Mouse (Mus musculus): ENCODE data around the gene Heyl. TPM values are rescaled to one million over a fixed set of nuclear protein-coding genes. Genes with fewer than 3 reads are reported as not detected.
"Not testable (repeated sequence)": the region's sequence is repeated elsewhere in the genome, so short reads cannot be mapped to it uniquely, and the experiment has no call there.

The Heyl gene
- polyA plus RNA-seq, 1 experiment = 0.61 TPM

DNA sequence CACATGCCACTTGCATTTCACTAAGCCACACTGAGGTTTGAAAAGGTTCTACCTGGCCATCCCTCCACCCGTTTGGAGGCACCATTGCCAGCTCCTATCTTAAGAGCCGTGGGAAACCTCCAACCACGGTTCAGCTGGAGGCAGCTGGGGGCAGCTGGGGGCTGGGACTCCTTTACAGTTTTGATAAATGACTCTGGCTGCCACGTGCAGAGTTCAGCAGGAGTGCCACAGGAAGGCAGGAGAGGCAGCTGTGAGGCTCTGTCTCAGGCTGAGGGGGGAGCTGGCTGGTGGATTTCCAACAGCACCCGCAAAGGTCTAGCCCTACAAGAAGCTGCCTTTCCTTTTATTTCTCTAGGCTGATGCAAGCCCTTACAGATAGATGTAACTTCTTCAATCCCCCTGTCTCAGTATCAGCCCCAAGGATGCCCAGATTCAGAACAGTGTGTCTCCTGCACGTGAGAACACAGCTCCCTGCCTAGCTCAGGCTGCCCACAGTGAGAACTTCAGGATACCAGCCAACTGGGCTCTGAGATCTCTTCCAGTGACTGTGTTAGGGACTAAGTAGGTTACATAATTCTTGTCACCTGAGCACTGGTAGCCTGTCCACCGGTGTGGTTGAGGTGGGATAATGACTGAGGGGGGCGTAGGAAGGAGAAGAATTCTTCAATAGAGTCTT lies 26.9 kb downstream of the Heyl start:
- no peak for TF ChIP-seq MYOG (IDR thresholded peaks at IDR 0.05; ENCODE audit: control insufficient read depth, extremely low read depth, insufficient read length)
- no peak for TF ChIP-seq USF1 (IDR thresholded peaks at IDR 0.05; ENCODE audit: low read depth)
- no peak for TF ChIP-seq MYOD1 (IDR thresholded peaks at IDR 0.05; ENCODE audit: control insufficient read depth, insufficient read length, low read depth)
- TF ChIP-seq FOSL1 (IDR thresholded peaks at IDR 0.05; ENCODE audit: insufficient read depth, low read length, poor library complexity, severe bottlenecking) = no peak
- no peak for TF ChIP-seq CTCF (IDR thresholded peaks at IDR 0.05; ENCODE audit: control insufficient read depth, insufficient read depth, insufficient read length)
- no peak for TF ChIP-seq CEBPB (IDR thresholded peaks at IDR 0.05; ENCODE audit: low read depth)
- TF ChIP-seq MAX (IDR thresholded peaks at IDR 0.05) = no peak
- no peak overlapping the region for H3K4me3 ChIP-seq (ENCODE audit: insufficient read depth, poor library complexity, severe bottlenecking)
- H3K79me2 ChIP-seq (ENCODE audit: control insufficient read depth, insufficient read depth) = no peaks in the 10 kb centered on the region
- no peak overlapping the region for H3ac ChIP-seq (ENCODE audit: control insufficient read depth, insufficient read length, low read depth)
- no peaks in the 10 kb centered on the region for H3K79me3 ChIP-seq (ENCODE audit: low read depth)
- no peaks in the 10 kb centered on the region for H3K36me3 ChIP-seq (ENCODE audit: control insufficient read depth, insufficient read depth)
- peaks cover 20% of the 10 kb centered on the region for H3K27me3 ChIP-seq (ENCODE audit: control insufficient read depth, insufficient read depth, insufficient read length)

DNA sequence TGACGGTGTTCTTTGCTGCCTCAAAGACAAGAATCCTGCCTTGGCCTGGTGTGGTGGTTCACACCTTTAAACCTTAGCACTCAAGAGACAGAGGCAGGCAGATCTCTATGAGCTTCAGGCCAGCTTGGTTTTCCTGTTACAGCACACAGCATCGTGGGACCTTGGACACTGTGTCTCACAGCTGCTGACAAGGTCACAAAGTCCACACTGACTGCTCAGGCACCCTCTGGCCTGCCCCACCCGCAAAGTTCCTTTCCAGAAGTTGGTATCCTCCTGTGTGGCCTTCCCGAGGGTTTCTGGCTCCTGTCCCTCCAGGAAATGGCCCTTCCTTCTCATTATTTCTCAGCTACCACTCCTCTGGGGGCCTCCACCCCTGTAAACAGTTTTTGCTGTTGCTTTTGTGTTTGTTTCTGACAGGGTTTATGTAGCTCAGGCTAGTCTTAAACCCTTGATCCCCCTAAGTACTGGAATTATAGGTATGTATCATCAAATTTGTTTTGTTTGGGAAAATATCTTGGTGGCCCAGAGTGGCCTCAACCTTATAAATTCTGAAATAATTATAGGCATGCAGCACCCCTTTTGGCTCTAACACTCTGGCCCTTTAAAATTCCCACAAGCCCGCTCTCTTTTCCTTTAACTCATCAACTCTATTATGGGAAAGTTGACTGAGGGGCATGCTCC lies 28.5 kb downstream of the Heyl start, which contains the start of gene Pabpc4:
TSS of gene Pabpc4 (plus strand) at position 631 of the 681 bp plus-strand sequence.
- H3K79me3 ChIP-seq (ENCODE audit: low read depth) = no peaks in the 10 kb centered on the region
- no peak for TF ChIP-seq MAX (IDR thresholded peaks at IDR 0.05)
- TF ChIP-seq CTCF (IDR thresholded peaks at IDR 0.05; ENCODE audit: control insufficient read depth, insufficient read depth, insufficient read length) = no peak
- TF ChIP-seq CEBPB (IDR thresholded peaks at IDR 0.05; ENCODE audit: low read depth) = no peak
- no peak for TF ChIP-seq MYOD1 (IDR thresholded peaks at IDR 0.05; ENCODE audit: control insufficient read depth, insufficient read length, low read depth)
- TF ChIP-seq FOSL1 (IDR thresholded peaks at IDR 0.05; ENCODE audit: insufficient read depth, low read length, poor library complexity, severe bottlenecking) = no peak
- TF ChIP-seq USF1 (IDR thresholded peaks at IDR 0.05; ENCODE audit: low read depth) = no peak
- TF ChIP-seq MYOG (IDR thresholded peaks at IDR 0.05; ENCODE audit: control insufficient read depth, extremely low read depth, insufficient read length) = no peak
- peaks cover 24% of the 10 kb centered on the region for H3K27me3 ChIP-seq (ENCODE audit: control insufficient read depth, insufficient read depth, insufficient read length)

DNA sequence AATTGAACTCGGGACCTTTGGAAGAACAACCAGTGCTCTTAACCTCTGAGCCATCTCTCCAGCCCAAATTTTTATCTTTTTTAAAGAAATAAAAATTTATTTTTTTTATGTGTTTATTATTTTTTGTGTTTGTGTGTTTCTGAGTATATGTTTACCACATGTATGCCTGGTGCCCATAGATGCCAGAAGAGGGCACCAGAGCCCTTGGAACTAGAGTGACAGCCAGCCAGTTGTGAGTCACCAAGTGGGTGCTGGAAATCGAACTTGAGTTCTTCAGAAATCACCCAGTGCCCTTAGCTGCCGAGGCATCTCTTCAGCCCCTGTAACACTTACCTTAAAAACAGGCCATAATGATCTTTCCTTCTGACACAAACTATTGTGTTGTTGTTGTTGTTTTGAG lies 37.7 kb downstream of the Heyl start:
- TF ChIP-seq CTCF (IDR thresholded peaks at IDR 0.05; ENCODE audit: control insufficient read depth, insufficient read depth, insufficient read length) (no peak), FOSL1 (IDR thresholded peaks at IDR 0.05; ENCODE audit: insufficient read depth, low read length, poor library complexity, severe bottlenecking) (no peak), MAX (IDR thresholded peaks at IDR 0.05) (no peak), CEBPB (IDR thresholded peaks at IDR 0.05; ENCODE audit: low read depth) (no peak), MYOD1 (IDR thresholded peaks at IDR 0.05; ENCODE audit: control insufficient read depth, insufficient read length, low read depth) (no peak), MYOG (IDR thresholded peaks at IDR 0.05; ENCODE audit: control insufficient read depth, extremely low read depth, insufficient read length) (no peak), USF1 (IDR thresholded peaks at IDR 0.05; ENCODE audit: low read depth) (no peak)

More for the DNA sequence above, 28.5 kb downstream of the Heyl start, which contains the start of gene Pabpc4:
- Histone ChIP-seq H3ac (ENCODE audit: control insufficient read depth, insufficient read length, low read depth) (no peak within 1 kb of the TSS), H3K79me2 (ENCODE audit: control insufficient read depth, insufficient read depth) (no peaks in the 10 kb centered on the region), H3K36me3 (ENCODE audit: control insufficient read depth, insufficient read depth) (no peaks in the 10 kb centered on the region), H3K4me3 (ENCODE audit: insufficient read depth, poor library complexity, severe bottlenecking) (no peak within 1 kb of the TSS)

DNA sequence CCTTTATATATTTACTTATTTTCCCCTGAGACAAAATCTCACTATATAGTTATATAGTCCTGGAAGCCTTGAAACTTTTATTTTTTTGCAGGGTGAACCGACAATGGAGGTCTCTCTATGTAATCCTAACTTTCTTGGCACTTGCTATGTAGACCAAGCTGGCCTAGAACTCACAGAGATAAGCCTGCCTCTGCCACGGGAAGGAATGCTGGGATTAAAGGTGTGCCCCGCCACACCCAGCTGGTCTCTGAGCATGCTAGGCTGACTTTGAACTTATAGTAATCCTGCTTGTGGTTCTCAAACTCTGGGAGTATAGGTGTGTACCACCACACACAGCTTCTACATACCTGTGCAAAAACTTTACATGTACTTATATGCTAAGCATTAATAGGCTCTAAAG lies 46.8 kb downstream of the Heyl start:
- Histone ChIP-seq H3K4me3 (ENCODE audit: insufficient read depth, poor library complexity, severe bottlenecking) (no peak overlapping the region), H3K27me3 (ENCODE audit: control insufficient read depth, insufficient read depth, insufficient read length) (peaks cover 12% of the 10 kb centered on the region)
- TF ChIP-seq MYOD1 (IDR thresholded peaks at IDR 0.05; ENCODE audit: control insufficient read depth, insufficient read length, low read depth) (no peak), CTCF (IDR thresholded peaks at IDR 0.05; ENCODE audit: control insufficient read depth, insufficient read depth, insufficient read length) (no peak), MAX (IDR thresholded peaks at IDR 0.05) (no peak), FOSL1 (IDR thresholded peaks at IDR 0.05; ENCODE audit: insufficient read depth, low read length, poor library complexity, severe bottlenecking) (no peak), CEBPB (IDR thresholded peaks at IDR 0.05; ENCODE audit: low read depth) (no peak), MYOG (IDR thresholded peaks at IDR 0.05; ENCODE audit: control insufficient read depth, extremely low read depth, insufficient read length) (no peak), USF1 (IDR thresholded peaks at IDR 0.05; ENCODE audit: low read depth) (no peak)

More for the DNA sequence above, 37.7 kb downstream of the Heyl start:
- no peaks in the 10 kb centered on the region for H3K79me2 ChIP-seq (ENCODE audit: control insufficient read depth, insufficient read depth)
- H3K36me3 ChIP-seq (ENCODE audit: control insufficient read depth, insufficient read depth) = no peaks in the 10 kb centered on the region
- H3K27me3 ChIP-seq (ENCODE audit: control insufficient read depth, insufficient read depth, insufficient read length) = peaks cover 9% of the 10 kb centered on the region
- H3K4me3 ChIP-seq (ENCODE audit: insufficient read depth, poor library complexity, severe bottlenecking) = no peak overlapping the region
- H3K79me3 ChIP-seq (ENCODE audit: low read depth) = no peaks in the 10 kb centered on the region
- no peak overlapping the region for H3ac ChIP-seq (ENCODE audit: control insufficient read depth, insufficient read length, low read depth)

DNA sequence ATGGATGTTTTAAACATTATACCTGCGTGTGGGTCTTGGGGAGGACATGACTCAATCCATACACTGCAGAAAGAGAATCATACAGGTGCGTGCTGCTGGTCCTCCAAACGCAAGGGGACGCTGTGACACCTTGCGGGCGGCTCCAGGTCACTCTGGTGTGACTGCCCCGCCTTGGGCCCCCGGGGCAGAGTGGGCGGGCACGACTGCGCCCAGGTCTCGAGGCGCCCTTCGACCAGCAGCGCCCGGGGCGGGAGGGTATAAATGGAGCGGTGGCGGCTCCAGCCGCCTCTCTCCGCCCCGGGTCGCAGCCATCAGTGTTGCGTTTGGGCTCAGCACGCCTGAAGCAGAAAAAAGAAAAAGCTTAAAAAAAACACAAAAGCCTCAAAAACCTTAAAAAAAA lies 49.1 kb downstream of the Heyl start:
- H3K79me2 ChIP-seq (ENCODE audit: control insufficient read depth, insufficient read depth) = peaks cover 45% of the 10 kb centered on the region
- no peak overlapping the region for H3ac ChIP-seq (ENCODE audit: control insufficient read depth, insufficient read length, low read depth)

More for the DNA sequence above, 46.8 kb downstream of the Heyl start:
- H3K79me3 ChIP-seq (ENCODE audit: low read depth) = peaks cover 16% of the 10 kb centered on the region
- H3K79me2 ChIP-seq (ENCODE audit: control insufficient read depth, insufficient read depth) = peaks cover 21% of the 10 kb centered on the region
- H3ac ChIP-seq (ENCODE audit: control insufficient read depth, insufficient read length, low read depth) = no peak overlapping the region
- peaks cover 12% of the 10 kb centered on the region for H3K36me3 ChIP-seq (ENCODE audit: control insufficient read depth, insufficient read depth)

DNA sequence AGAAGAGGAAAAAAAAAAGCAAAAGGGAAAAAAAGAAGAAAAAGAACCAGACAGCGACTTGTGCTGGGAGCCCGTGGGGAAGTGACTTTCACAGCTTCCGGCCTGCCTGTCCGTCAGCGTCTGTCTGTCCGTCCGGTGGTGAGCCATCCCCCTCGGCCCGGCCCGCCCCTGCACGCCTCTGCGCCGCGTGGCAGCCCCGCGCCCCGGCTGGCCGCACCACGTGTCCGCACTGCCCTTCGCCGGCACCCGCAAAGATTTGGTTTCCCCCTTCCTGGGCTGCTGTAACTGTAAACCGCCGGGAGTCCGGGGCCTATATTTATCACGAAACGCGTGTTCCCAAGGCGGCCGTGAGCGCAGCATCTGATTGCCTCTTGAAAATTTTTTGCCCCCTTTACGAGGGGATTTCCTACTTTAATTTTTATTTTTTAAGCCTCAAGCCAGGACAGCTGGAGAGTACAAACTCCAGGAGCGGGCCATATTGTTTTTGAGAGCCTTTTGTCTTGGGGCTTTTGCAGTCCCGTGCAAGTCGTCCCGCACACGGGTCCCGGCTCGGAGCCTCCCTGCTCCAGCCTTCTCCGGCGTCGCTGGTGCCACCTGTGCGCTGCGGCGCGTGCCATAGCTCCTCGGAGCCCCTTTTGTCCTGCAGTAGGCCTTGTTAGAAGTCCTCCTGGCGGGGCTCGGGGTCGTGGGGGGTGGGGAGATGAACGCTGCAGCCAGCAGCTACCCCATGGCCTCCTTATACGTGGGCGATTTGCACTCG lies 49.7 kb downstream of the Heyl start:
- not testable (repeated sequence) for H3K27me3 ChIP-seq (ENCODE audit: control insufficient read depth, insufficient read depth, insufficient read length); H3ac ChIP-seq (ENCODE audit: control insufficient read depth, insufficient read length, low read depth)
- H3K79me3 ChIP-seq (ENCODE audit: low read depth) = peaks cover 43% of the 10 kb centered on the region
- H3K4me3 ChIP-seq (ENCODE audit: insufficient read depth, poor library complexity, severe bottlenecking) = peak overlapping the region; percentile 49
- H3K36me3 ChIP-seq (ENCODE audit: control insufficient read depth, insufficient read depth) = peaks cover 40% of the 10 kb centered on the region
- H3K79me2 ChIP-seq (ENCODE audit: control insufficient read depth, insufficient read depth) = peaks cover 51% of the 10 kb centered on the region

More for the DNA sequence above, 49.1 kb downstream of the Heyl start:
- TF ChIP-seq USF1 (IDR thresholded peaks at IDR 0.05; ENCODE audit: low read depth) (no peak), CTCF (IDR thresholded peaks at IDR 0.05; ENCODE audit: control insufficient read depth, insufficient read depth, insufficient read length) (peak; percentile 86), CEBPB (IDR thresholded peaks at IDR 0.05; ENCODE audit: low read depth) (no peak), MAX (IDR thresholded peaks at IDR 0.05) (peak; percentile 64)
- peaks cover 34% of the 10 kb centered on the region for H3K36me3 ChIP-seq (ENCODE audit: control insufficient read depth, insufficient read depth)
- H3K4me3 ChIP-seq (ENCODE audit: insufficient read depth, poor library complexity, severe bottlenecking) = peak overlapping the region; percentile 49
- H3K79me3 ChIP-seq (ENCODE audit: low read depth) = peaks cover 39% of the 10 kb centered on the region
- peaks cover 6% of the 10 kb centered on the region for H3K27me3 ChIP-seq (ENCODE audit: control insufficient read depth, insufficient read depth, insufficient read length)

DNA sequence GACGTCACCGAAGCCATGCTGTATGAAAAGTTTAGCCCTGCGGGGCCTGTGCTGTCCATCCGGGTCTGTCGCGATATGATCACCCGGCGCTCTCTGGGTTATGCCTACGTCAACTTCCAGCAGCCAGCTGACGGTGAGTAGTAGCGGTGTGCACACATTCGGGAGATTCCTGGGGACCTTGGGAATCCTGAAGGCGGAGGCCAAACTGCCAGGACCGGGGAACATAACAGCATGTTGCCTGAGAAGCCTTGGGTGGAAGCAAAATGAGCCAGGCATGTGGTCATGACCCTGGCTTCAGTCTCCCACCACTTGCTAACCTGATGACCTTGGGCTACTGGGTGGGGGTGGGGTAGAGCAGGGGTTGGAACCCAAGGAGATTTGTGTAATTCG lies 50.3 kb downstream of the Heyl start:
- Histone ChIP-seq H3K79me3 (ENCODE audit: low read depth) (peaks cover 49% of the 10 kb centered on the region), H3K79me2 (ENCODE audit: control insufficient read depth, insufficient read depth) (peaks cover 57% of the 10 kb centered on the region), H3K36me3 (ENCODE audit: control insufficient read depth, insufficient read depth) (peaks cover 46% of the 10 kb centered on the region)

More for the DNA sequence above, 50.3 kb downstream of the Heyl start:
- H3K27me3 ChIP-seq (ENCODE audit: control insufficient read depth, insufficient read depth, insufficient read length) = not testable (repeated sequence)
- Histone ChIP-seq H3K4me3 (ENCODE audit: insufficient read depth, poor library complexity, severe bottlenecking) (peak overlapping the region; percentile 49), H3ac (ENCODE audit: control insufficient read depth, insufficient read length, low read depth) (peak overlapping the region; percentile 37)
